Mouse (Mus musculus): ENCODE measurements around the gene Sppl2a. TPM values are rescaled to one million over a fixed set of nuclear protein-coding genes. Genes with fewer than 3 reads are reported as not detected.
"Not testable (repeated sequence)": the region's sequence is repeated elsewhere in the genome, so short reads cannot be mapped to it uniquely, and the experiment has no call there.

Sppl2a gene
- polyA plus RNA-seq, 1 experiment from 2014 or later = 36.0 TPM

GRCm38 (mm10) chr2:126887141-126887540 is 45.9 kb downstream of the Sppl2a start:
- Histone ChIP-seq H3K36me3 (ENCODE audit: insufficient read depth, low read length) (no peaks in the 10 kb centered on the region), H3K4me2 (replicated peaks; ENCODE audit: low read depth, low read length) (no peak overlapping the region), H3K9me3 (ENCODE audit: low read length) (no peaks in the 10 kb centered on the region), H3K4me1 (ENCODE audit: insufficient read depth, low read depth, low read length) (no peaks in the 10 kb centered on the region), H3K4me3 (ENCODE audit: low read depth, low read length) (no peak overlapping the region), H3K27me3 (replicated peaks; ENCODE audit: insufficient read depth, low read length) (no peaks in the 10 kb centered on the region), H3K9ac (replicated peaks; ENCODE audit: low read depth) (no peak overlapping the region), H3K27ac (ENCODE audit: low read length) (no peak overlapping the region)
- WGBS = 35% methylated on average over 3 of the region's 3 CpGs
- TF ChIP-seq CTCF (IDR thresholded peaks at IDR 0.05) = no peak
- no peak for TF ChIP-seq EP300 (IDR thresholded peaks at IDR 0.05)
- no peak for DNase-seq (ENCODE audit: low spot score)
- ATAC-seq = no peak

GRCm38 (mm10) chr2:126885871-126886270 is 47.2 kb downstream of the Sppl2a start:
- Histone ChIP-seq H3K27me3 (replicated peaks; ENCODE audit: insufficient read depth, low read length) (no peaks in the 10 kb centered on the region), H3K4me3 (ENCODE audit: low read depth, low read length) (no peak overlapping the region), H3K4me2 (replicated peaks; ENCODE audit: low read depth, low read length) (no peak overlapping the region), H3K4me1 (ENCODE audit: insufficient read depth, low read depth, low read length) (no peaks in the 10 kb centered on the region), H3K36me3 (ENCODE audit: insufficient read depth, low read length) (no peaks in the 10 kb centered on the region), H3K9me3 (ENCODE audit: low read length) (no peaks in the 10 kb centered on the region), H3K9ac (replicated peaks; ENCODE audit: low read depth) (no peak overlapping the region), H3K27ac (ENCODE audit: low read length) (no peak overlapping the region)
- 57% methylated on average over 2 of the region's 2 CpGs for WGBS
- no peak for ATAC-seq
- TF ChIP-seq EP300 (IDR thresholded peaks at IDR 0.05) (no peak), CTCF (IDR thresholded peaks at IDR 0.05) (no peak)
- DNase-seq (ENCODE audit: low spot score) = no peak

GRCm38 (mm10) chr2:126882711-126883110 is 50.3 kb downstream of the Sppl2a start:
- DNase-seq (ENCODE audit: low spot score); ATAC-seq; H3K27me3 ChIP-seq (replicated peaks; ENCODE audit: insufficient read depth, low read length); H3K27ac ChIP-seq (ENCODE audit: low read length); H3K36me3 ChIP-seq (ENCODE audit: insufficient read depth, low read length); H3K9me3 ChIP-seq (ENCODE audit: low read length); H3K4me2 ChIP-seq (replicated peaks; ENCODE audit: low read depth, low read length); H3K4me3 ChIP-seq (ENCODE audit: low read depth, low read length); H3K9ac ChIP-seq (replicated peaks; ENCODE audit: low read depth); H3K4me1 ChIP-seq (ENCODE audit: insufficient read depth, low read depth, low read length): not testable (repeated sequence)
- 64% methylated on average over 2 of the region's 2 CpGs for WGBS

GRCm38 (mm10) chr2:126877991-126878390 is 55.0 kb downstream of the Sppl2a start:
- 79% methylated on average over 1 of the region's 1 CpGs for WGBS
- 0 out of 2 replicates have a peak, but pooled peaks cover 7% of the 10 kb centered on the region for H3K4me1 ChIP-seq (ENCODE audit: insufficient read depth, low read depth, low read length)

GRCm38 (mm10) chr2:126875871-126876796 is 56.9 kb downstream of the Sppl2a start, which contains the start of gene Trpm7:
TSS of gene Trpm7 (minus strand) at chr2:126876230.
- ATAC-seq (peak; percentile 99), DNase-seq (ENCODE audit: low spot score) (peak; percentile 98)
- peak within 1 kb of the TSS; percentile 90 for H3K9ac ChIP-seq (replicated peaks; ENCODE audit: low read depth)
- peak within 1 kb of the TSS; percentile 84 for H3K4me3 ChIP-seq (ENCODE audit: low read depth, low read length)
- no peaks in the 10 kb centered on the region for H3K27me3 ChIP-seq (replicated peaks; ENCODE audit: insufficient read depth, low read length)
- H3K9me3 ChIP-seq (ENCODE audit: low read length) = no peaks in the 10 kb centered on the region
- peak within 1 kb of the TSS; percentile 98 for H3K27ac ChIP-seq (ENCODE audit: low read length)
- under 1% methylated on average over 69 of the region's 81 CpGs for WGBS
- TF ChIP-seq CTCF (IDR thresholded peaks at IDR 0.05) = no peak
- no peak for TF ChIP-seq EP300 (IDR thresholded peaks at IDR 0.05)
- H3K4me2 ChIP-seq (replicated peaks; ENCODE audit: low read depth, low read length) = peak within 1 kb of the TSS; percentile 63
- H3K4me1 ChIP-seq (ENCODE audit: insufficient read depth, low read depth, low read length) = 0 out of 2 replicates have a peak, but pooled peaks cover 7% of the 10 kb centered on the region
- H3K36me3 ChIP-seq (ENCODE audit: insufficient read depth, low read length) = no peaks in the 10 kb centered on the region

More at GRCm38 (mm10) chr2:126877991-126878390, 55.0 kb downstream of the Sppl2a start:
- ATAC-seq (no peak), DNase-seq (ENCODE audit: low spot score) (no peak)
- Histone ChIP-seq H3K36me3 (ENCODE audit: insufficient read depth, low read length) (no peaks in the 10 kb centered on the region), H3K4me3 (ENCODE audit: low read depth, low read length) (no peak overlapping the region), H3K27ac (ENCODE audit: low read length) (no peak overlapping the region), H3K9ac (replicated peaks; ENCODE audit: low read depth) (no peak overlapping the region), H3K27me3 (replicated peaks; ENCODE audit: insufficient read depth, low read length) (no peaks in the 10 kb centered on the region), H3K9me3 (ENCODE audit: low read length) (no peaks in the 10 kb centered on the region), H3K4me2 (replicated peaks; ENCODE audit: low read depth, low read length) (no peak overlapping the region)
- TF ChIP-seq EP300 (IDR thresholded peaks at IDR 0.05) (no peak), CTCF (IDR thresholded peaks at IDR 0.05) (no peak)

GRCm38 (mm10) chr2:126875516-126875835 is 57.6 kb downstream of the Sppl2a start:
- no peaks in the 10 kb centered on the region for H3K9me3 ChIP-seq (ENCODE audit: low read length)
- DNase-seq (ENCODE audit: low spot score) = peak; percentile 65
- H3K27me3 ChIP-seq (replicated peaks; ENCODE audit: insufficient read depth, low read length) = no peaks in the 10 kb centered on the region
- peak; percentile 43 for ATAC-seq
- TF ChIP-seq EP300 (IDR thresholded peaks at IDR 0.05) = no peak
- no peak for TF ChIP-seq CTCF (IDR thresholded peaks at IDR 0.05)
- H3K36me3 ChIP-seq (ENCODE audit: insufficient read depth, low read length) = no peaks in the 10 kb centered on the region
- H3K4me2 ChIP-seq (replicated peaks; ENCODE audit: low read depth, low read length) = peak overlapping the region; percentile 63
- peak overlapping the region; percentile 84 for H3K4me3 ChIP-seq (ENCODE audit: low read depth, low read length)
- H3K9ac ChIP-seq (replicated peaks; ENCODE audit: low read depth) = peak overlapping the region; percentile 90
- 0 out of 2 replicates have a peak, but pooled peaks cover 7% of the 10 kb centered on the region for H3K4me1 ChIP-seq (ENCODE audit: insufficient read depth, low read depth, low read length)
- H3K27ac ChIP-seq (ENCODE audit: low read length) = peak overlapping the region; percentile 98
- under 1% methylated on average over 18 of the region's 18 CpGs for WGBS

Data from lung, postnatal 0 days (tissue).